Mouse (Mus musculus): Measurements from ENCODE around the gene Rasgef1b. TPM values are rescaled to one million over a fixed set of nuclear protein-coding genes. Genes with fewer than 3 reads are reported as not detected.

Gene Rasgef1b
- polyA plus RNA-seq, 1 experiment = 4.5 TPM

DNA sequence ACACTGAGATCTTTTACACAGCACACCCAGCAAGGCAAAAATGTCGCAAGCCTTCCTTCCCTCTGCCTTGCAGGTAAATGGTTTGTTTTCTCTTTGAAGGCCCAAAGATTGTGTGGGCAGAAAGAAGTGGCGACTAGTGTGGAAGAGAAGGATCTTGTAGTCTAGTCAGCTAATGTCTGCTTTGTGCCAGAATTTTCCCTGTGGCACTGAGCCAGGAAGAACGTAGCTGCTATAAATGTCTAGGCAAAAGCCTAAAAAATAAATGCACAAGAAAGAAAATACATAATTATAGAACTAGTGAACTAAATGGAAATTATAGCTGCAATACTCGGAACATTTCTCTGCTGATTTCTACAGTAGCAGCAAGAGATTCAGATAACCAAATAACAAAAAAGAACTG, 207.5 kb downstream of the Rasgef1b start:
- 71% methylated on average over 4 of the region's 4 CpGs for WGBS
- H3K4me3 ChIP-seq (ENCODE audit: control insufficient read depth, insufficient read depth, low read length) = no peak overlapping the region
- H3K27ac ChIP-seq (ENCODE audit: control insufficient read depth, insufficient read depth, low read length) = no peak overlapping the region
- no peak for DNase-seq
- H3K27me3 ChIP-seq (ENCODE audit: control insufficient read depth, insufficient read depth, low read length) = no peaks in the 10 kb centered on the region
- TF ChIP-seq CTCF (IDR thresholded peaks at IDR 0.05; ENCODE audit: borderline replicate concordance, control insufficient read depth, extremely low read depth, insufficient read depth, low read length, poor library complexity) (no peak), POLR2A (IDR thresholded peaks at IDR 0.05; ENCODE audit: control insufficient read depth, extremely low read depth, insufficient read depth, low read length, poor library complexity) (no peak)
- H3K36me3 ChIP-seq (ENCODE audit: control insufficient read depth, insufficient read depth, low read length) = no peaks in the 10 kb centered on the region
- no peaks in the 10 kb centered on the region for H3K4me1 ChIP-seq (replicated peaks; ENCODE audit: control insufficient read depth, insufficient read depth, low read length)

DNA sequence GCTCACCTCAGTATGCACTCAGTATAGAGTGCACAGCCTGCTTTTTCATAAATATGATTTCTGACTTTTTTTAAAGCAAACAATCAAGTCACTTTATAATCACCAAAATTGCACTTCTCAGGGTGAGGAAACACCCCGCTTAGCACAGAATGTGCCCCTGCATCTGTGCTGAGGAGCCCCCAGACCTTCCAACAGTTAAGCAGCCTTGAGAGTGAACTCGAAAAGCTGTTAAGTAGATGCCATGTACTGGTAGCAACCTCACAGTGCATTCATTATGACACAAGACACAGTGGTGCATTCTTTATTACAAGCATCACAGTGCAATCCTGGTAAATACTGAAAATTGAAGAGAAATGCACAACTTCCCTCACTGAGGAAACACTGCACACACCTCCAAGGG, 209.3 kb downstream of the Rasgef1b start:
- H3K4me1 ChIP-seq (replicated peaks; ENCODE audit: control insufficient read depth, insufficient read depth, low read length) = no peaks in the 10 kb centered on the region

DNA sequence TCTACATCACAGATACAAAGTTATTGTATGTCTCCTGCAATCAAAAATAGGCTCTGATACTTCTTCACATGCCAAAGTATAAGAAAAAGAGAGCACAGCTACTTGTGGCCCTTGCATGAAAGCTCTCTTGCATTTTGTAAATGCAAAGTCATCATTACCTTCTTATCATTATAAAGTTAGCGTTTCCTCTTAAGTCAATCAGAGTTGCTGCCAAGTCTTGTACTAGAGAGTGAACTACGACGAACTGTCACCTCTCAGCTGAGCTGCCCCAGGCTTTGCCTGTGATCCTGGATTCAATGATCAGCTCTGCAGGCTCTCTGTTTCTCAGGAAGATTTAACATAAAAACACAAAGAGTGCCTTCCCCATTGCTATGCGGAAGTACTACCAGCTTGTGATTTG, 209.8 kb downstream of the Rasgef1b start:
- Histone ChIP-seq H3K36me3 (ENCODE audit: control insufficient read depth, insufficient read depth, low read length) (no peaks in the 10 kb centered on the region), H3K4me3 (ENCODE audit: control insufficient read depth, insufficient read depth, low read length) (no peak overlapping the region), H3K4me1 (replicated peaks; ENCODE audit: control insufficient read depth, insufficient read depth, low read length) (no peaks in the 10 kb centered on the region), H3K27me3 (ENCODE audit: control insufficient read depth, insufficient read depth, low read length) (no peaks in the 10 kb centered on the region), H3K27ac (ENCODE audit: control insufficient read depth, insufficient read depth, low read length) (no peak overlapping the region)
- DNase-seq = no peak
- TF ChIP-seq POLR2A (IDR thresholded peaks at IDR 0.05; ENCODE audit: control insufficient read depth, extremely low read depth, insufficient read depth, low read length, poor library complexity) (no peak), CTCF (IDR thresholded peaks at IDR 0.05; ENCODE audit: borderline replicate concordance, control insufficient read depth, extremely low read depth, insufficient read depth, low read length, poor library complexity) (no peak)
- 30% methylated on average over 4 of the region's 4 CpGs for WGBS

More for the DNA sequence above, 209.3 kb downstream of the Rasgef1b start:
- 85% methylated on average over 2 of the region's 2 CpGs for WGBS
- Histone ChIP-seq H3K36me3 (ENCODE audit: control insufficient read depth, insufficient read depth, low read length) (no peaks in the 10 kb centered on the region), H3K27ac (ENCODE audit: control insufficient read depth, insufficient read depth, low read length) (no peak overlapping the region), H3K27me3 (ENCODE audit: control insufficient read depth, insufficient read depth, low read length) (no peaks in the 10 kb centered on the region), H3K4me3 (ENCODE audit: control insufficient read depth, insufficient read depth, low read length) (no peak overlapping the region)
- TF ChIP-seq CTCF (IDR thresholded peaks at IDR 0.05; ENCODE audit: borderline replicate concordance, control insufficient read depth, extremely low read depth, insufficient read depth, low read length, poor library complexity) = no peak
- no peak for TF ChIP-seq POLR2A (IDR thresholded peaks at IDR 0.05; ENCODE audit: control insufficient read depth, extremely low read depth, insufficient read depth, low read length, poor library complexity)
- DNase-seq = no peak

DNA sequence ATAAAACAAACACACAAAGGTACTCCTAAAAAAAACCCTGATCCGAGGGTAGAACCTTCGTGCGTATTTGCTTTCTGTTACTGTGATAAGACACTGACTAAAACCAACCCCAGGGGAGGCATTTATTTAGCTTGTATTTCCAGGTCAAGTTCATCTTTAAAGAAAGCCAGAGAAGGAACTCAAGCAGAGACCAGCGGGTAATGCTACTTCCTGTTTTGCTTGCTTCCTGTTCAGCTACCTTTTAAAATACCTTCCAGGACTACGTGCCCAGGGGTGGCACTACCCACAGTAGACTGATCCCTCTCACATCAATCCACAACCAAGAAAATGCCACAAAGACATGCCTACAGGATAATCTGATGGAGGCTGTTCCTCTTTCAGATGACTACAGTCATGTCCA, 212.7 kb downstream of the Rasgef1b start:
- Histone ChIP-seq H3K27me3 (ENCODE audit: control insufficient read depth, insufficient read depth, low read length) (no peaks in the 10 kb centered on the region), H3K36me3 (ENCODE audit: control insufficient read depth, insufficient read depth, low read length) (no peaks in the 10 kb centered on the region), H3K4me1 (replicated peaks; ENCODE audit: control insufficient read depth, insufficient read depth, low read length) (no peaks in the 10 kb centered on the region), H3K4me3 (ENCODE audit: control insufficient read depth, insufficient read depth, low read length) (no peak overlapping the region), H3K27ac (ENCODE audit: control insufficient read depth, insufficient read depth, low read length) (no peak overlapping the region)
- TF ChIP-seq CTCF (IDR thresholded peaks at IDR 0.05; ENCODE audit: borderline replicate concordance, control insufficient read depth, extremely low read depth, insufficient read depth, low read length, poor library complexity) (no peak), POLR2A (IDR thresholded peaks at IDR 0.05; ENCODE audit: control insufficient read depth, extremely low read depth, insufficient read depth, low read length, poor library complexity) (no peak)
- WGBS = 73% methylated on average over 5 of the region's 5 CpGs
- no peak for DNase-seq

DNA sequence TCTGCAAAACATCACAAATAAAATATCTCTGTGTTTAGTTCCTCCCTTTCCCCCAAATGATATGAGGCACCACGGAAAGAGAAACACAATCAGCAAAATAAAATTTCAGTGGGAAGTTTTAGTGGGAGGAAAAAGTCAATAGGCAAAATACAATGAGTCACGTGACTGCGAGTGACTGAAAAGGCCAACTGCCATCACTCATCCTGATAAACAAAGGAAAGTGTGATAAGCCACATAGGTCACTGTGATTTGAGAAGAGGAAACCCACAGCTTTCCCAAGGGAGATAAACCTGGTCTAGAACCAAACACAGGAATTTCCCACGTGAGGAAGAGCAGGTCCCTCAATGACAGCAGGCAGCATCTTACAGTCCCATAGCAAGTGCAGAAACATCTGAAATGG, 213.1 kb downstream of the Rasgef1b start:
- Histone ChIP-seq H3K27ac (ENCODE audit: control insufficient read depth, insufficient read depth, low read length) (no peak overlapping the region), H3K27me3 (ENCODE audit: control insufficient read depth, insufficient read depth, low read length) (no peaks in the 10 kb centered on the region), H3K4me1 (replicated peaks; ENCODE audit: control insufficient read depth, insufficient read depth, low read length) (no peaks in the 10 kb centered on the region), H3K36me3 (ENCODE audit: control insufficient read depth, insufficient read depth, low read length) (no peaks in the 10 kb centered on the region), H3K4me3 (ENCODE audit: control insufficient read depth, insufficient read depth, low read length) (no peak overlapping the region)
- no peak for DNase-seq
- 86% methylated on average over 4 of the region's 4 CpGs for WGBS
- TF ChIP-seq CTCF (IDR thresholded peaks at IDR 0.05; ENCODE audit: borderline replicate concordance, control insufficient read depth, extremely low read depth, insufficient read depth, low read length, poor library complexity) (no peak), POLR2A (IDR thresholded peaks at IDR 0.05; ENCODE audit: control insufficient read depth, extremely low read depth, insufficient read depth, low read length, poor library complexity) (no peak)

DNA sequence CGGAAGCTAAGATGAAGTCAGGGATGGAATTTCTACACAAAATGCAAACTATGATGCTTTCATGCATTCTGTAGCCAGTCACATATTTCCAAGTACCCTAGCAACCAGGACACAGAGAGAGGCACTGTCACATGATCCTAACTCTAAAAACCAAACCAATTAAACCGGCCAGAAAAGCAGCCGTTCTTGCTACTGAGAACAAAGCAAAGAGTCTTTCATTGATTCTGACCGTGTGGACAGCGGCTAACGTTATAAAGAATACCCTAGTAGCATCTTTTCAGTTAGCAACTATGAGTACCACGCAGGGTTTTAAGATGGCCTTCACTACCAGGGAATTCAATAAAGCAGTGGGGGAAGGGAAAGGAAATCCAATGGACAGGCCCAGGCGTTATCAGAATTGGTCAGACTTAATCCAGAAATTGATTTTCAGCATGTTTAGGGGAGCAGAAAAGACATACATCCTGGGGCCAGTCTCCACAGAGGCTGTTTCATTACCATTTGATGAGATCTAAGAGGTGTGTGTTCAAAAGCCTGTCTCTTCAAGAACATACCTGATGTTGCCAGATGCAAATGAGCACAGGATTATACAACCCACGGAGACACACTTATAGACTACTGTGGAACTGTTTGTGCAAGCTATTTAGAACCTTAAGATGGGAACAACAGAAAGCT, 215.5 kb downstream of the Rasgef1b start:
- DNase-seq = no peak
- Histone ChIP-seq H3K36me3 (ENCODE audit: control insufficient read depth, insufficient read depth, low read length) (no peaks in the 10 kb centered on the region), H3K4me1 (replicated peaks; ENCODE audit: control insufficient read depth, insufficient read depth, low read length) (no peaks in the 10 kb centered on the region), H3K27me3 (ENCODE audit: control insufficient read depth, insufficient read depth, low read length) (no peaks in the 10 kb centered on the region), H3K4me3 (ENCODE audit: control insufficient read depth, insufficient read depth, low read length) (no peak overlapping the region), H3K27ac (ENCODE audit: control insufficient read depth, insufficient read depth, low read length) (no peak overlapping the region)
- TF ChIP-seq CTCF (IDR thresholded peaks at IDR 0.05; ENCODE audit: borderline replicate concordance, control insufficient read depth, extremely low read depth, insufficient read depth, low read length, poor library complexity) (no peak), POLR2A (IDR thresholded peaks at IDR 0.05; ENCODE audit: control insufficient read depth, extremely low read depth, insufficient read depth, low read length, poor library complexity) (no peak)
- WGBS = 92% methylated on average over 9 of the region's 9 CpGs

DNA sequence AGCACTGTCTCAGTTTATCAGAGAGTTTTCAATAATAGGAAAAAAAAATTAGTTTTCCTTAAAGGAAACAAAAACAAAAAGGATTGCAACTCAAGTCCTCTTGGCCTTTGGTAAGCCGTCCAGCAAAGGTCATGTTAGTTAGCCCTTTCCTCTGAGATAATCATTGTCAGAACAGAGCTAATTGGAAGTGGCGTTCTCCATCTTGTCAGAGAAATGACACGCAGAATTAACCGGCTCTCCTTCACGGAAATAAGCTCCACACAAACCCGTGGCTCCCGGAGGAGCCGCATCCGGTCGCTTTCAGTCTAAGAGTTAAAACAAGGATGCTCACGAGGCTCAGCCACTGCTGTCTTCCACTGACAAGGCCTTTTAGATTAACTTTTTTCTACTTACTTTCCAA, 217.8 kb downstream of the Rasgef1b start:
- Histone ChIP-seq H3K4me1 (replicated peaks; ENCODE audit: control insufficient read depth, insufficient read depth, low read length) (no peaks in the 10 kb centered on the region), H3K27me3 (ENCODE audit: control insufficient read depth, insufficient read depth, low read length) (no peaks in the 10 kb centered on the region), H3K27ac (ENCODE audit: control insufficient read depth, insufficient read depth, low read length) (no peak overlapping the region), H3K4me3 (ENCODE audit: control insufficient read depth, insufficient read depth, low read length) (no peak overlapping the region), H3K36me3 (ENCODE audit: control insufficient read depth, insufficient read depth, low read length) (no peaks in the 10 kb centered on the region)
- TF ChIP-seq CTCF (IDR thresholded peaks at IDR 0.05; ENCODE audit: borderline replicate concordance, control insufficient read depth, extremely low read depth, insufficient read depth, low read length, poor library complexity) = no peak
- TF ChIP-seq POLR2A (IDR thresholded peaks at IDR 0.05; ENCODE audit: control insufficient read depth, extremely low read depth, insufficient read depth, low read length, poor library complexity) = no peak
- no peak for DNase-seq
- 96% methylated on average over 11 of the region's 11 CpGs for WGBS
